Mouse (Mus musculus) spleen, adult 2 months (tissue): Measurements from ENCODE around the gene Aldh1a3.

ENCODE experiments used
- CTCF ChIP-seq: fragments of 200-500 bp; IDR thresholded peaks from 2 replicates; pipeline ENCODE4 v1.5.1; 2011; ENCODE audit warnings: mild to moderate bottlenecking, inconsistent platforms; ENCODE audit not compliant: insufficient read depth, insufficient read length, insufficient replicate concordance; ENCODE audit errors: extremely low read depth
- POLR2A ChIP-seq: fragments of 200-500 bp; IDR thresholded peaks from 2 replicates; pipeline ENCODE4 v1.6.1; 2011; ENCODE audit warnings: low read depth, low read length, inconsistent platforms

GRCm38 (mm10) chr7:66342831-66343230 lies 84.5 kb downstream of the Aldh1a3 start:
- TF ChIP-seq POLR2A (no peak), CTCF (no peak)
